Mouse (Mus musculus) granulocyte monocyte progenitor cell, adult 5-6 weeks (primary cell): Measurements from ENCODE around the gene Rab11fip5. TPM values are rescaled to one million over a fixed set of nuclear protein-coding genes. Genes with fewer than 3 reads are reported as not detected.
A peak's percentile ranks its signal among the peaks of the same experiment; 100 is the strongest.

ENCODE experiments used
- ATAC-seq: replicated peaks from 2 replicates; pipeline ENCODE4 v1.8.0; 2016; ENCODE audit warnings: mild to moderate bottlenecking, moderate TSS enrichment, inconsistent platforms; ENCODE audit not compliant: poor library complexity, severe bottlenecking
- total RNA-seq, 2 experiments: library from RNA; stranded (forward) in 1 of 2; stranded (reverse) in 1 of 2; fragments of 200-712, 200-1000 nt in 1 of 2; fragments of >200 nt in 1 of 2; fragmentation: Nextera tagmentation in 1 of 2; gene quantifications; 2 replicates each; pipeline ENCODE4 v1.2.3; 2014 to 2017

Rab11fip5 gene
- total RNA-seq, 2 experiments from 2014 or later: 3.6 to 5.4 TPM

- peak; percentile 56 for ATAC-seq
Measured at GRCm38 (mm10) chr6:85325109-85325508, 49.3 kb downstream of the Rab11fip5 start.

DNA sequence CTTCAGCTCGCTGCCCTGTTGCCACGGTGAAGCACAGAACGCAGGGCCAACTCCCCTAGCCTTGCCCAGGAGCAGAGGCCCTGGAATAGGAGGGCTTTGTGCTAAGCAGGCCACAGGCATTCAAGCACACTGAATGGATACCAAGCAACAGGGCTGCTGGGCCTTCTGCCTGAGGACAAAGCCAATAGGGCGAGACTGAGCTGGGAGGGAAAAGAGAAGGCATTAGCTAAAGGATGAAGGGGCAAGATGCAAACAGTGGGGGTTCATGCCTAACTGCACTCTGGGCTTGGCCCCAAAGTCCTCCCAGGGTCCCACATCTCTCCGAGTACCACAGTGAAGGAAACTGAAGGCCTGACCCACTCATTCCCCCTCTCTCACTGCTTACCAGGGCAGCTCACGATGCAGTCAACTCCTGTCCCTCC lies 54.0 kb downstream of the Rab11fip5 start:
- ATAC-seq: no peak

DNA sequence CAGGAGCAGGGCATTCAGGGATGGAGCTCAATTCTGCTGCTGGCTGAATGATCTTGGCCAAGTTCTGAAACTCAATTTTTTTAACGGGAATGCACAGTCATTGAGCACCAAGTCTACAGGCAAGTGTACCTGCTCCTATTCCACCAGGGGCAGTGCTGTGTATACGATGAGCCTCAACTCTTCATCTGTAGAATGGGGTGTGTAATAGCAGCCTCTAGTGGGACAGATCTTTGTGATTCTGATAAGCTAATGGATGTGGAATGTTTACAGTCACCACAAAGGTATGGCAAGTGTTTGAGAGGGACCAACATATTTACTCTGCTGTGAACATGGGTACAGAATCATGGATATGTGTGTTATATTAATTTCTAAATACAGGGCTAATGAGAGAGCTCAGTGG lies 58.2 kb downstream of the Rab11fip5 start:
- ATAC-seq: no peak

- ATAC-seq: no peak
Measured at GRCm38 (mm10) chr6:85314064-85314798, 60.2 kb downstream of the Rab11fip5 start.

- no peak for ATAC-seq
Measured at GRCm38 (mm10) chr6:85307894-85308293, 66.5 kb downstream of the Rab11fip5 start.

GRCm38 (mm10) chr6:85306375-85306774 lies 68.1 kb downstream of the Rab11fip5 start:
- ATAC-seq: peak; percentile 79

- no peak for ATAC-seq
Measured at GRCm38 (mm10) chr6:85305826-85306225, 68.6 kb downstream of the Rab11fip5 start.

DNA sequence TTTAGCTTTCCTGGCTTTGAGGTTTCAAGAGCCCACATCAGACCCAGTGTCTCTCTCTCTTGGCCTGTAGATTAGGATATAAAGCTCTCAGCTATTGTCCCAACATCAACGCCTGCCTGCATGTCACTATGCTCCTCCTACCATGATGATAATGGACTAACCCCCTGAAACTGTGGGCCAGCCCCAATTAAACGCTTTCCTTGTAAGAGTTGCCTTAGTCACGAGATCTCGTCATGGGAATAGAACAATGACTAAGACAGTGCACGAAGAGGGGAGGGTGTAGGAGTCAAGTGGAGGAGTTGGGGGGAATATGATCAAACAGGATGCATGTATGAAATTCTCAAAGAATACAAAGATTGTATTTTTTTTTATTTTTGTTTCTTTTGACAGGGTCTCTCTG lies 69.5 kb downstream of the Rab11fip5 start:
- ATAC-seq: no peak

DNA sequence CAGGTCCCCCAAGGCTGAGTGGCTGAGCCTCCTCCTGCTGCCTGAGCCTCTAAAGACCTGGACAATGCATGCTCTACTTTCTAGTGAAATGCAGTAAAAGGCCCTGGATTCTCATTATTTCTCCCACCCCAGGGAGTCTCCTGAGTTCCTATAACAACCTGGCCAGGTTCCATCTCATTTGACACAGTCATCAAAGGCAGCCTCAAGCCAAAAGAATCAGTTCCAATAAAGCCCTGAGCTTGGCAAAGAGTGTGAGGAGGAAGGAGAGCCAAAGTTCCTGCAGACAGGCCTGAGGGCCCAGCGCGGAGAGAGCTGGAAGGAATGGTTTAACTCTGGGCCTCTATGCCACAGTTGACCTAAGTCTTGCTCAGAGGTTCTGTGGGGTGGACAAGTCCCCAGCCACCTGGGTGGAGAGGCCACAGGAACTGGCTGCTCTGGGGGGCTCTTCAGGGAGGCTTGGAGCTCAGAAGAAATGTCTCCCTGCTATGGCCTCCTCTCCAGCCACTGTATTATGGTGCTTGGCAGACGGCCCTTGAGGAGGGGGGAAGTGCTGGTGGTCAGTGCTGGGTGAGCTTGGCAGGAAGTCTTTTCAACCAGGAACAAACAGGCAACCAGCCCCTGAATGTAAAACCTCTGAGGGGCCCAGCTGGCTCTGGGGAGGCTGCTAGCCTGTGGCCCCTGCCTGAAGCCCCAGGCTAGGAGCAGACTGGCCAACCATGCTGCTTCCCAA lies 71.9 kb downstream of the Rab11fip5 start:
- ATAC-seq: peak; percentile 60

GRCm38 (mm10) chr6:85295384-85296167 lies 78.9 kb downstream of the Rab11fip5 start:
- ATAC-seq: peak; percentile 55

DNA sequence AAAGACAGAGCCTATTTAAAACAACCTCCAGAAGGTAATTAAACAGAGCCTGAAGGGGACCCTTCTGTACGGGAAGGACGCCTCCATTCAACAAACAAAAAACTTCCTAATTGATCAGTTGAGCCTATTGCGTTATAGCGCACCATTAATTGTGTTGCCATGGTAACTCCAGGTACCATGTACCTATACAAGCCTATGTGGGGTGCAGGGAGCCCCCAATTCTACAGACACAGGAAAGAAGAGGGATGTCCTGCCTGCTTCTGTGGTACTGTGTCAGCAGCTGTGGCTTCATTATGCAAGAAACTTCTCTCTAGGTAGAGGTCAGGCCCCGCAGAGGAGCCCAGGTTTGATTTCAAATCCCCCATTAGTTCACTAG lies 80.4 kb downstream of the Rab11fip5 start:
- ATAC-seq: no peak; the same call in 1 of the 2 replicates

DNA sequence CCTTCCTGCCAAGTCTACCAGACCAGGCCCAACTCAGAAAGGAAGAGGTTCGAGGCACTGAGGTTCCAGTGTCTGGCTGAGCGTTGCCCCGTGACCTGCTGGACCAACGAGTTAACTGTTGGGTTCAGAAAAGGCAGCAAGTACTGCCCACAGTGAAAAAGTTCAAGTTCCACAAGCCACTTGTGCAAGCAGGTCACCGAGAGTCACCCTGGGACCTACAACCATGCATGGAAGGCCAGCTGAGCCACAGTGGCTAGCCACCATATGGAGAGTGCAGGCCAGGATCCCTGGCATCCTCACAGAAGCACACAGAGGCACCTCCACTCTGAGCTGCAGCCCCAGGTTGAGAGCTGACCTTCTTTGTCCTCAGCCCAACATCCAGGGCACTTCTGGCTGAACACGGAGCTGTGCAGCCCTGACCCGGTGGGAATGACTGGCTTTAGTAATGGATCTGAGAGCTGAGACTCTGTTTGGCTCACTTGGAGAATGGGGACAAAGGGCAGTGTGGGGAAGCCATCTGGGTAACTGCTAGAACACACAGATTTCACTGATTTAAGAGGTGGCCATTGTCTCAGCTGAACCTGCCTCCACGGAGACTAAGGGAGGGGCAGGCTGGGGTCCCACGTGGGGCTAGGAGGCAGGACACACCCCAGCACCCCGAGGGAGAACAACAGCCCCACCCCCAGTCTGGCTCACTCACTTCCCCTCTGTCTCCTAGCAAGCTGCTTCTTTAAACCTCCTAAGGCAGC lies 81.0 kb downstream of the Rab11fip5 start:
- ATAC-seq: peak; percentile 48

GRCm38 (mm10) chr6:85290869-85291824 lies 83.3 kb downstream of the Rab11fip5 start:
- ATAC-seq: peak; percentile 60

DNA sequence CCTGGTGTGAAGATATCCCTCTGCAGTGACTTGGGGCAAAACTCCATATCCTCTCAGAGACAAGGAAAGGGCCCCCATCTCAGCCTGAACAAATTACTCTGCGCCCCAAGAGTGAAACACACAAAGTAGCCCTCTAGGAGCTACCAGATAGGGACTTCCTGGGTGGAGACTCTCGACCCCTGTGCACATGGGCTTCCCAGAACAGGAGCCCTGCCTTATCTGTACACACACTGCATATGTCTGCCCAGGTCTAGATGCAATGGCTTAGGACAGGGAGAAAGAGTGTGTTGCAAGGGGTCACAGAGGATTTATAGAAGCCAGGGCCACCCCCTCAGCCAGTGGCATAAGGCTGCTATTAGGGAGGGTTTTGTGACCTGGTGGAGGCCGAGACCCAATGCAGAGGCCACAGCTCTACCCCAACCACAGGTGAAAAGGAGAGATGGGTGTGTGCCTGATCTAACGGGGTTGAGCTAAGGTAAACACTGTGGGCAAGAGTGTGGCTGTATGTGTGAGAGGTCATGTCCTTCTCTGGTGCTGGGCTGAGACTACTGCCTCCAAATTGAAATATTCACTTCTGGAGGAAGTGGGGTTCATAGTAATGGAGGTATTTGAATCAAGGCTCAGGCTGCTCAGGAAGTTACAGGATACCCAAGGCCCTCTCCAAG lies 86.1 kb downstream of the Rab11fip5 start:
- no peak for ATAC-seq

DNA sequence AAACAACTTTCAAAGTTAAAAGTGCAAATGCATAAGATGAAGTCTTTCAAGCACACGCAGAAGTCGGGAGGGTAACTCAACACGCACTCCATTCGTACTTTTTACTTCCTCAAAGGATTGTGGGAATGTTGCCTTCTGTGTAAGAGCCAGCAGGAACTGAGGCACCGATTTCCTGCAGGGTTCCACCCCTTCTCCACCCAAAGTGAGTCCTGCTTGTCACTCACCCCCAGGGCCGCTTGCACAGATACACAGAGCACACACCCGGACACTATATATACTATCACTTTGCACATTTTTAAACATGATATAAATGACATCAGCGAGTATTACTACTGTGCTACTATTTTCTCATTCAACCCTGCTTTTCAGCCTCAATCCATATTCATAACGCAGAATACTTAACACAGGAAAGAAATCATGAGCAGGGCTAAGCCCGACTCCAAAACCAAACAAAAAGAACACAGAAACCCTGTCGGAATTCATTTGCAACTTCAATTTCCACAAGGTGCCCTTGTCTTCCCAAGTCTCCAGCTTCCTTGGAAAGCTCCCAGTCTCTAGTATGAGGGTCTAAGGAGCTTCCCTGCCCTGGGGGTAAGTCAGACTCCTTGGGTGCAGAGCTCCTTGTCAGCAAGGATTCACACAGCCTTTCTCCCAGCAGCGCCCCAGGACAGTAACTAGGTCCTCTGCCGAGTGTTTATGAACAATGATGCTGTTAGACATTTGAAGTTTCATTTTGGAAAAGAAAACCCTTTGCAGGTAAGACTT lies 88.0 kb downstream of the Rab11fip5 start:
- ATAC-seq: no peak
